In the genomic region with DNA sequence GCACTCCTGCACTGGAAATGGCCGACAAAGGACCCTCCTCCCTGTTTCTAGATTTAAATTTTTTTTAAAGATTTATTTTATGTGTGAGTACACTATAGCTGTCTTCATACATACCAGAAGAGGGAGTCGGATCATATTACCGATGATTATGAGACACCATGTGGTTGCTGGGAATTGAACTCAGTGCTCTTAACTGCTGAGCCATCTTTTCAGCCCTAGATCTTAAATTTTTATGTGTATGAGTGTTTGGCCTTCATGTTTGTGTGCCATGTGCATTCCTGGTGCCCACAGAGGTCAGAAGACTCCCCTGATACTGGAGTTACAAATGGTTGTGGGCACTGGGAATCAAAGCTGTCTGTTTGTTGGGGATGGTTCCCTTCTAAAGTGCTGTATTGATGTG, we compare ENCODE assay signal across 31 mouse cellular contexts. TPM values are rescaled to one million over a fixed set of nuclear protein-coding genes. Genes with fewer than 3 reads are reported as not detected.
A peak's percentile ranks its signal among the peaks of the same experiment; 100 is the strongest.
DNase-seq lines count a peak whose midpoint lies in the region; ATAC-seq lines count a peak whose summit lies in the region.
"Had no signal": no experiment of that assay in that cellular context is flagged by ENCODE, and none has a peak within 500 bp of the region (broad histone marks: within the 10 kb centered on the region; RNA-seq: fewer than 3 reads in every experiment).

No protein-coding gene starts in this region.

- 0 out of 2 replicates have a peak overlapping the region, but pooled peaks have one; percentile 28 for H3K27ac ChIP-seq in embryonic facial prominence, embryonic 13.5 days
- no peak overlapping the region for H3K27ac ChIP-seq in embryonic facial prominence, embryonic 10.5 days (replicated peaks)
- no peak overlapping the region for H3K27ac ChIP-seq in liver, embryonic 11.5 days (ENCODE audit: low read depth, low read length)
- H3K27ac ChIP-seq in liver, embryonic 12.5 days, result no peak overlapping the region
- H3K27ac ChIP-seq in limb, embryonic 10.5 days, result no peak overlapping the region
- H3K27ac ChIP-seq: embryonic facial prominence, embryonic 15.5 days; gastrocnemius, adult 2 months; heart, adult 2 months; heart, embryonic 15.5 days; hindbrain, embryonic 10.5 days; hindbrain, embryonic 13.5 days; intestine, embryonic 15.5 days had no signal

- DNase-seq in embryonic facial prominence, embryonic 10.5 days (ENCODE audit: low spot score), result no peak
- DNase-seq in liver, embryonic 11.5 days (ENCODE audit: low spot score), result peak; percentile 9
- peak; percentile 18 for DNase-seq in limb, embryonic 10.5 days (ENCODE audit: low spot score)
- DNase-seq in cerebellum, adult 8-10 months, result no peak
- DNase-seq: adrenal gland, adult 2 months; adrenal gland, postnatal 14 days; B cell, adult 2 months; cerebellum, adult 11 months; cerebellum, adult 2 months; cerebellum, postnatal 10 days; cerebellum, postnatal 36 days; forebrain, postnatal 0 days; gastrocnemius, adult 2 months; gastrocnemius, postnatal 14 days; heart, adult 2 months; heart, postnatal 10 days; heart, postnatal 36 days had no signal

- no peaks in the 10 kb centered on the region for H3K36me3 ChIP-seq in embryonic facial prominence, embryonic 13.5 days
- no peaks in the 10 kb centered on the region for H3K36me3 ChIP-seq in embryonic facial prominence, embryonic 10.5 days (replicated peaks)
- no peaks in the 10 kb centered on the region for H3K36me3 ChIP-seq in liver, embryonic 11.5 days (ENCODE audit: control insufficient read depth, insufficient read depth, low read length)
- H3K36me3 ChIP-seq in liver, embryonic 12.5 days, result no peaks in the 10 kb centered on the region
- no peaks in the 10 kb centered on the region for H3K36me3 ChIP-seq in limb, embryonic 10.5 days
- H3K36me3 ChIP-seq: embryonic facial prominence, embryonic 15.5 days; G1E; heart, embryonic 12.5 days; heart, embryonic 15.5 days; hindbrain, embryonic 10.5 days; hindbrain, embryonic 13.5 days; intestine, embryonic 15.5 days had no signal

- WGBS in embryonic facial prominence, embryonic 13.5 days, result 47% methylated on average over 3 of the region's 3 CpGs
- WGBS in embryonic facial prominence, embryonic 10.5 days, result 82% methylated on average over 3 of the region's 3 CpGs
- WGBS in liver, embryonic 11.5 days, result 81% methylated on average over 3 of the region's 3 CpGs
- WGBS in liver, embryonic 12.5 days (ENCODE audit: insufficient replicate concordance), result 72% methylated on average over 3 of the region's 3 CpGs
- WGBS in limb, embryonic 10.5 days, result 91% methylated on average over 3 of the region's 3 CpGs

- H3K4me1 ChIP-seq in embryonic facial prominence, embryonic 13.5 days, result peaks cover 9% of the 10 kb centered on the region; the same call in 1 of the 2 replicates
- 0 out of 2 replicates have a peak, but pooled peaks cover 5% of the 10 kb centered on the region for H3K4me1 ChIP-seq in embryonic facial prominence, embryonic 10.5 days
- H3K4me1 ChIP-seq in liver, embryonic 11.5 days (replicated peaks; ENCODE audit: control insufficient read depth, insufficient read depth, low read length), result peaks cover 4% of the 10 kb centered on the region
- peaks cover 10% of the 10 kb centered on the region for H3K4me1 ChIP-seq in liver, embryonic 12.5 days
- H3K4me1 ChIP-seq in limb, embryonic 10.5 days, result peaks cover 4% of the 10 kb centered on the region; the same call in 1 of the 2 replicates
- H3K4me1 ChIP-seq: embryonic facial prominence, embryonic 15.5 days; heart, embryonic 12.5 days; heart, embryonic 15.5 days; hindbrain, embryonic 13.5 days; intestine, embryonic 15.5 days had no signal

- no peak overlapping the region for H3K9ac ChIP-seq in embryonic facial prominence, embryonic 13.5 days
- no peak overlapping the region for H3K9ac ChIP-seq in liver, embryonic 11.5 days (ENCODE audit: low read depth, low read length)
- H3K9ac ChIP-seq in liver, embryonic 12.5 days, result no peak overlapping the region
- H3K9ac ChIP-seq: embryonic facial prominence, embryonic 15.5 days; forebrain, postnatal 0 days; heart, embryonic 12.5 days; heart, embryonic 15.5 days; hindbrain, embryonic 13.5 days; intestine, embryonic 15.5 days had no signal

- no peak for ATAC-seq in embryonic facial prominence, embryonic 13.5 days (ENCODE audit: insufficient number of reproducible peaks, insufficient read depth, low FRiP score, low TSS enrichment, low read depth)
- no peak for ATAC-seq in liver, embryonic 11.5 days (replicated peaks; ENCODE audit: low FRiP score)
- ATAC-seq in liver, embryonic 12.5 days, result no peak
- ATAC-seq: forebrain, embryonic 14.5 days; forebrain, postnatal 0 days; hindbrain, embryonic 16.5 days; intestine, embryonic 15.5 days had no signal

- no peak overlapping the region for H3K4me2 ChIP-seq in embryonic facial prominence, embryonic 13.5 days
- no peak overlapping the region for H3K4me2 ChIP-seq in liver, embryonic 11.5 days
- no peak overlapping the region for H3K4me2 ChIP-seq in liver, embryonic 12.5 days
- H3K4me2 ChIP-seq: embryonic facial prominence, embryonic 15.5 days; heart, embryonic 12.5 days; heart, embryonic 15.5 days; hindbrain, embryonic 13.5 days; intestine, embryonic 15.5 days had no signal

- H3K4me3 ChIP-seq in embryonic facial prominence, embryonic 13.5 days, result no peak overlapping the region
- no peak overlapping the region for H3K4me3 ChIP-seq in embryonic facial prominence, embryonic 10.5 days
- H3K4me3 ChIP-seq in liver, embryonic 11.5 days (ENCODE audit: low read depth, low read length), result no peak overlapping the region
- H3K4me3 ChIP-seq in liver, embryonic 12.5 days, result no peak overlapping the region
- H3K4me3 ChIP-seq in limb, embryonic 10.5 days, result no peak overlapping the region
- H3K4me3 ChIP-seq: embryonic facial prominence, embryonic 15.5 days; gastrocnemius, adult 2 months; heart, adult 2 months; heart, embryonic 12.5 days; heart, embryonic 15.5 days; hindbrain, embryonic 10.5 days; hindbrain, embryonic 13.5 days; intestine, embryonic 15.5 days had no signal

- peaks cover 8% of the 10 kb centered on the region; the same call in 1 of the 2 replicates for H3K9me3 ChIP-seq in embryonic facial prominence, embryonic 13.5 days
- no peaks in the 10 kb centered on the region; the same call in 1 of the 2 replicates for H3K9me3 ChIP-seq in embryonic facial prominence, embryonic 10.5 days
- no peaks in the 10 kb centered on the region for H3K9me3 ChIP-seq in liver, embryonic 11.5 days (ENCODE audit: control insufficient read depth, low read length)
- H3K9me3 ChIP-seq in liver, embryonic 12.5 days (replicated peaks), result no peaks in the 10 kb centered on the region
- no peaks in the 10 kb centered on the region for H3K9me3 ChIP-seq in limb, embryonic 10.5 days (replicated peaks)
- H3K9me3 ChIP-seq: embryonic facial prominence, embryonic 15.5 days; hindbrain, embryonic 10.5 days; hindbrain, embryonic 13.5 days; intestine, embryonic 15.5 days had no signal

- no peaks in the 10 kb centered on the region for H3K27me3 ChIP-seq in embryonic facial prominence, embryonic 13.5 days
- H3K27me3 ChIP-seq in embryonic facial prominence, embryonic 10.5 days (replicated peaks; ENCODE audit: low read depth, poor library complexity, severe bottlenecking), result no peaks in the 10 kb centered on the region
- H3K27me3 ChIP-seq in liver, embryonic 11.5 days (replicated peaks; ENCODE audit: control insufficient read depth, insufficient read depth, low read length), result no peaks in the 10 kb centered on the region
- no peaks in the 10 kb centered on the region for H3K27me3 ChIP-seq in liver, embryonic 12.5 days (replicated peaks)
- H3K27me3 ChIP-seq in limb, embryonic 10.5 days (ENCODE audit: low read depth, poor library complexity, severe bottlenecking), result no peaks in the 10 kb centered on the region
- H3K27me3 ChIP-seq: CH12.LX; embryonic facial prominence, embryonic 15.5 days; heart, embryonic 12.5 days; heart, embryonic 15.5 days; hindbrain, embryonic 13.5 days; intestine, embryonic 15.5 days had no signal

RNA-seq across cellular contexts. Expression of gene Cct8l1, which starts 25.1 kb away (rescaled TPM):
- polyA plus RNA-seq in embryonic facial prominence, embryonic 13.5 days (2015; fragmentation: Nextera tagmentation; extraction: Ambion mirVana), result 0.12 TPM in 1 of 2 replicates, not detected in the other
- polyA plus RNA-seq in embryonic facial prominence, embryonic 10.5 days (2016; fragmentation: Nextera tagmentation; extraction: Ambion mirVana), result 0.07 and 0.08 TPM in 2 replicates
- not detected in 2 replicates for polyA plus RNA-seq in liver, embryonic 11.5 days (2014; fragmentation: Nextera tagmentation; extraction: Ambion mirVana)
- 0.06 TPM in 1 of 2 replicates, not detected in the other for polyA plus RNA-seq in liver, embryonic 12.5 days (2016; fragmentation: Nextera tagmentation; extraction: Ambion mirVana)
- polyA plus RNA-seq in limb, embryonic 10.5 days (2016; fragmentation: Nextera tagmentation; extraction: Ambion mirVana), result not detected in 2 replicates
- polyA plus RNA-seq: adrenal gland, adult 2 months; embryonic facial prominence, embryonic 11.5 days; embryonic facial prominence, embryonic 15.5 days; forebrain, embryonic 11.5 days; forebrain, embryonic 14.5 days; forebrain, postnatal 0 days; G1E; heart, embryonic 15.5 days; hindbrain, embryonic 10.5 days; intestine, embryonic 15.5 days had no signal

RNA-seq across cellular contexts. Expression of gene Kmt2c, which starts 42.3 kb away (rescaled TPM):
- 16.7 and 19.2 TPM in 2 replicates for polyA plus RNA-seq in embryonic facial prominence, embryonic 13.5 days (2015; fragmentation: Nextera tagmentation; extraction: Ambion mirVana)
- polyA plus RNA-seq in embryonic facial prominence, embryonic 10.5 days (2016; fragmentation: Nextera tagmentation; extraction: Ambion mirVana), result 11.8 and 11.9 TPM in 2 replicates
- 12.4 and 14.0 TPM in 2 replicates for polyA plus RNA-seq in liver, embryonic 11.5 days (2014; fragmentation: Nextera tagmentation; extraction: Ambion mirVana)
- 11.6 and 11.9 TPM in 2 replicates for polyA plus RNA-seq in liver, embryonic 12.5 days (2016; fragmentation: Nextera tagmentation; extraction: Ambion mirVana)
- polyA plus RNA-seq in limb, embryonic 10.5 days (2016; fragmentation: Nextera tagmentation; extraction: Ambion mirVana), result 9.5 and 10.6 TPM in 2 replicates

Comparison
In these comparisons a context has a peak if more than half of its experiments do, and no peak if none do; other contexts are left out.
1. DNase-seq: peak in liver, embryonic 11.5 days (single experiment) and limb, embryonic 10.5 days (single experiment); none in embryonic facial prominence, embryonic 10.5 days (single experiment) and cerebellum, adult 8-10 months (single experiment).